Mouse (Mus musculus): ENCODE data around the gene Mfsd5. TPM values are rescaled to one million over a fixed set of nuclear protein-coding genes. Genes with fewer than 3 reads are reported as not detected.

Mfsd5 gene
- total RNA-seq, 2 experiments from 2014 or later: 31.4 to 33.7 TPM

DNA sequence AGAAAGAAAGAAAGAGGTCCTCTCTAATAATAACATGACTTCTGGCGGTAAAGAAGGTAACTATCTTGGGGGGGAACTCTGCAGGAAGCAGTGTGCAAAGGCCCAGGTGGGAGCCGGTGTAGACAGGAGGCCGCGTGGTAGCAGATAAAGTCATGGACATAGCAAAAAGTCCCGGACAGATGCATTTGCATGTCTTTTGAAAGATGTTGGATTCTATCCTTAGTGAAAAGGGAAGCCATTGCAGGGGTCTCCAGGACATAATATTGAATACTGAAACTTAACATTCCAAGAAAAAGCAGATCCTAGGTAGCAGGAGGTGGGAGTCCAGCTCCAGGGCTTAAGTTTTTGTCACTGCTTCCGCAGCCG lies 545 bp upstream of the Mfsd5 start:
- intact Hi-C loops (cut with DNase I): no loop called here

DNA sequence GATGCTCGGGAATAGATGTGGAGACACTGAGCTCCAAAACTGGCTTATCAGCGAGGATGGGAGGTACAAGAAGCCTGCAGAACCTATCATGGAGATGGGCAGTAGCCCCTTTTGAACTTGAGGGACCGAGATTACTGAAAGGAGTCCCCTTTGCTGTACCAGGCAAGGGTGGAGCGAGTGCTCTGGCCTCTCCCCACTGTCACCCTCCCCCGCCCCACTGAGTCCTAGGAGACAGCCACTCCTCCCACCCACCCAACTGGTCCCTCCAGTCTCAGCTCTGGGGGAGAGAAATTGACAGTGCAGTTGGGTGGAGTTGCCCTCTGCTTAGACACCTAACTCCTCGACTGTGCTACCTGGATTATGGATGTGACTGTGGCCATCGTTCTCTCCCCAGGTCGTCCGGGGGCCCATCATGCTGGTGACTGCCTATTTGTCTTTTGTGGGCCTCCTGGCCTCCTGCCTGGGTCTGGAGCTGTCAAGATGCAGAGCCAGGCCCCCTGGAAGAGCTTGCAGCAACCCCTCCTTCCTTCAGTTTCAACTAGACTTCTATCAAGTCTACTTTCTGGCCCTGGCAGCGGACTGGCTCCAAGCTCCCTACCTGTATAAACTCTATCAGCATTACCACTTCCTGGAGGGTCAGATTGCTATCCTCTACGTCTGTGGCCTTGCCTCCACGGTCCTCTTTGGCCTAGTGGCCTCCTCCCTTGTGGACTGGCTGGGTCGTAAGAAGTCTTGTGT lies 698 bp downstream of the Mfsd5 start:
- intact Hi-C loops (cut with DNase I): no loop called here
- DNase-seq: no peak

More for the DNA sequence above, 545 bp upstream of the Mfsd5 start:
- DNase-seq: no peak

DNA sequence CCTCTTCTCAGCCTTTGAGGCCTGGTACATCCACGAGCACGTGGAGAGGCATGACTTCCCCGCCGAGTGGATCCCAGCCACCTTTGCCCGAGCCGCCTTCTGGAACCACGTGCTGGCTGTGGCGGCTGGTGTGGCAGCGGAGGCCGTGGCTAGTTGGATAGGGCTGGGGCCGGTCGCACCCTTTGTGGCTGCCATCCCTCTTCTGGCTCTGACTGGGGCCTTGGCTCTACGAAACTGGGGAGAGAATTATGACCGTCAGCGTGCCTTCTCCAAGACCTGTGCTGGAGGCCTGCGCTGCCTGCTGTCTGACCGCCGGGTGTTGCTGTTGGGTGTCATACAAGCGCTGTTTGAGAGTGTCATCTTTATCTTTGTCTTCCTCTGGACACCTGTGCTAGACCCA lies 1.4 kb downstream of the Mfsd5 start:
- intact Hi-C loops (cut with DNase I): no loop called here
- no peak for DNase-seq

DNA sequence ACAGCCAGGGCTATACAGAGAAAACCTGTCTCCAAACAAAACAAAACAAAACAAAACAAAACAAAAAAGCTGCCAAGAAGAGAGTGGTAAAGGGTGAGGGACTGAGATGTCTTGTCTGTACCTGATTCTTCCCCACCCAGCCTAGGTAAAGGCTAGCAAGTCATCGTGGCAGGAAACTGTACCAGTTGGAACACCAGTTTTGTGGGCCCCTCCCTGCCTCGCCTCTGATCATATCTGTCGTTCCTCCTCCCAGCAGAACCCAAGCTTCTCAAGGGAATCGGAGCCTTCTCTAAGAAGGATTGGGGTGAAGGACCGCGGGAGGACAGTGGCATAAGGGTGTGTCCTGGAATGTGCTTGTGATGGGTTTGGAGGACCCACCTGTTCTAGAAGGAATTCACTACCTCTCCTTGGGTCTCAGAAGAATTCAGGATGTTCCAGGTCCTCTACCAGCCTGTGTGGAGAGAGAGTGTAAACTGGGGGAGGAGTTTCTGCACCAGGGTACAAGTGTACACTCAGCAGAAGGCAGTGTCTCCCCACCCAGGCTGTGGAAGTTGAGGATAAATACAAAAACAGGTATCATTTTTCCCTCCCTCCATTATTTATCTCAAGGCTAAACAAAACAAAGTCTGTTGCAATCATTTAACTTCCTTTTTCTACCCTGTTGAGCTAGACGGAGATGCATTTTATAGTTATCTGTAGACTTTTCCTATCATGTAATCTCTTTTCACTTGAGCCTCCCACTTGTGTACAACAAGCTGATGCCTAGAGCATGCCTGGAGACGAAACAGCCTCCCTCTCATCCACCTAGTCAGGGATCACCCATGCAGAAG lies 3.4 kb downstream of the Mfsd5 start:
- intact Hi-C loops (cut with DNase I): no loop called here
- DNase-seq: no peak

DNA sequence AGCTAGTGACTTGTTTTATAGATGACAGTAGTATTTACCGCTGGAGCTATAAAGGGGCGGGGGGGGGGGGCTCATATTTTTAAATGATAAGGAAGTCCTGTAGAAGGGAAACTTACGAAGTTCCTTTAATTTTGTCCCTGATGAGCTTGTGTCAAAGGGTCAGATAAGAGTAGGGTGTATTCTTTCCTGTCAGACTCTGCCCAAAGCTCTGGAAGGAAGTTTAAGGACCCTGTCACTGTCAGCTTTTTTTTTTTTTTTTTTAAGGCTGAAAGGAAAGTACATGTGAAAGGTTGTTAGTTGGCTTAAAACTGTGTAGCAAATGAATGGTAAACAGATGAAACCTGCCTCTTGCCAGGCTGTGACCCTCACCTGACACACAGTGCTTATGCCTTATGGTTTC lies 4.4 kb downstream of the Mfsd5 start:
- intact Hi-C loops (cut with DNase I): no loop called here

DNA sequence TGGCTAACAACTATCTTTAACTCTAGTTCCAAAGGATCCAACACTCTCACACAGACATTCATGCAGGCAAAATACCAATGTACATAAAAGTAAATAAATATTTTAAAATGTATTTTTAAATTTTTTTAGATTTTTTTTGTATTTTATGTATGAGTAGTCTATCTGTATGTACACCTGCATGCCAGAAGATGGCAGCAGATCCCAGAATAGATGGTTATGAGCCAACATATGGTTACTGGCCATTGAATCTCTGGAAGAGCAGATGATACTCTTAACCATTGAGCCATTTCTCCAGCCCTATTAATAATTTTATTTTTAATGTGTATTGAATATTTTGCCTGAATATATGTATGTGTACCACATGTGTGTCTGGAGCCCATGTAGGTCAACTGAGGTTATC lies 8.1 kb downstream of the Mfsd5 start:
- intact Hi-C loops (cut with DNase I): no loop called here
- peak; percentile 23 for DNase-seq

More for the DNA sequence above, 4.4 kb downstream of the Mfsd5 start:
- no peak for DNase-seq

DNA sequence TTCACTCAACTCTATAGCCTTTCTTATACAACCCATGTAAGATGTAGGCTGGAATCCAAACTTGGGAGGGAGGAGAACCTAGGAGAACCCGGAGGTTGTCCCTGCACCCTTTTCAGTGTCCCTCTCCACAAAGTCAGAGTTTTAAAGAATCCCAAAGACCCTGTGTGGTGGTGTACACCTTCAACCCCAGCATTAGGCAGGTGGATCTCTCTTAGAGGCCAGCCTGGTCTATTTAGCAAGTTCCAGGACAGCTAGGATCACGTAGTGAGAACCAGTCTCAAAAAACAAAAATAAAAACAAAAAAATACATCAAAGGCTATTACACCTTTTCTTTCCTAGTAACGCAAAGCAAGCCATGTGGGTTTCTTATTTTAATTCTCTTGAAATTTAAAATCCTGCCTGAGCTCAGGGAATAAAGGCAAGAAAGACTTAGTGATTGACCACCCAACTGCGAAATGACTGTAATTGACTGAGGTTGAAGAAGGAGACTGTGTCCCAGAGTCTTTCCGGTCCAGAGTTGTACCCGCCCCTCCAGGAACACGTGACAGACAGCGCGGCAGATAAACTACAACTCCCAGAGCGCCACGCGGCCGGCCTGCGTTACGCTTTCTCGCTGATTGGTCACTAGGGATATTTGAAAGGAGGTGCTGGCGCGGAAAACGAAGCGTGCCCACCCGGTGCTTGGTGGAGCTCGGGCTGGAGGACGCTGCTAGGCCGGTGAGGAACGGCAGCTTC lies 16.5 kb downstream of the Mfsd5 start, which contains the start of gene Espl1:
Gene Espl1, plus strand, starts transcription at position 634 of the 735 bp plus-strand sequence.
- intact Hi-C loops (cut with DNase I): no loop called here
- DNase-seq: peak; percentile 96

DNA sequence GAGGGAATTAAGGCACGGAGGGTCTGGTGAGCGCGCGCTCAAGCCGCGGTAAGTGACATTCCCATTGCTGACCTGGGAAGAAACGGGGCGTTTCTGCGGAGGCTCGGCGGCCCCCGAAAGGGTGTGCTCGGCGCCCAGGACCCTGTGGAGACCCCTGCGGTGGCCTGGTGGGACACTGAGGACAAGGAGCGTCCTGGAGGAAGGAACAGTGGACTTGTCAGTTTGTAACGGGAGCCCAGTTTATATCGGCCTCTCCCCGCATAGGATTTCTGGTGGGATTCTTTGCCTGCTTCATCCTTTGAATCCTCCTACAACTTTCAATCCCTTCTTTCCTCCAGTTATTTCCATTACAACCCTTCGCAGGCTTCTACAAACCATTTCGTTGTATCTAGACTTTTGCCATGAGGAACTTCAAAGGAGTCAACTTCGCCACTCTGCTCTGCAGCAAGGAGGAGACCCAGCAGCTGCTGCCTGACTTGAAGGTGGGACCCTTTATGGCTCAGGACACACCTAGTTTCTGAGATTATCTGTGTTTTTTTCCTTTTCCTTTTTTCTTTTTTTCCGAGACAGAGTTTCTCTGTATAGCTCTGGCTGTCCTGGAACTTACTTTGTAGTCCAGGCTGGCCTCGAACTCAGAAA lies 17.2 kb downstream of the Mfsd5 start:
- no peak for DNase-seq
- intact Hi-C loops (cut with DNase I): no loop called here

DNA sequence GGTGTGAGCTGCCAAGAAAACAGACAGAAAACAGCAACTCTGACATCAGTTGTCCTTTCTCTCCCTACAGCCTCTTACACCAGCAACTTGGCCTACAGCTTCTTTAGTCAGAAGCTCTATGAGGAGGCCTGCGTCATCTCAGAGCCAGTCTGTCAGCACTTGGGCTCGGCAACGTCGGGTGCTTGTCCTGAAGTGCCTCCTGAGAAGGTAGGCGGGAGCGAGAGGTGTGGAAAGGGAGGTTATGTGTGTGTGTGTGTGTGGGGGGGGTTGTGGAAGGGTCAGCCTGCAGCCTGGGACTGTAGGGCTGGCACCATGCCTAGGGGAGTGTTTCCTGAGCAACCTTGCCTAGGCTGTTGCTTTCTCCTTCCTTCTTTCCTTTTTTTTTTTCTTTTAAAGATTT lies 23.3 kb downstream of the Mfsd5 start:
- intact Hi-C loops (cut with DNase I): no loop called here
- DNase-seq: no peak

DNA sequence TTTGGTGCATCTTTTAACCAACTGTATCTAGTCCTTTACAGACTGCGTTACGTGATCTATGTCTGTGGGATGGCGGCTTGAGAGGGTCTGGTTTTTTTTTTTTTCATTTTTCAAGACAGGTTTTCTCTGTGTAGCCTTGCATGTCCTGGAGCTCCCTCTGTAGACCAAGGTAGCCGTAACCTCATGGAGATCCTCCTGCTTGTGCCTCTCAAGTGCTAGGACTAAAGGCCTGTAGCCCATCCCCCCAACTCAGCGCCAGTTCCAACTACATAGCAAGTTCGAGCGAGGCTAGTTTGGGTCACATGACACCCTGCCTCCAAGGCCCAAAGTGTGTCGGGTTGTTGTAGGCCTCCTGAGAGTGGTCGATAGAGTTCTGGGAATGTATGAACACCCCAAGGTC lies 29.5 kb downstream of the Mfsd5 start:
- intact Hi-C loops (cut with DNase I): no loop called here
- DNase-seq: no peak

DNA sequence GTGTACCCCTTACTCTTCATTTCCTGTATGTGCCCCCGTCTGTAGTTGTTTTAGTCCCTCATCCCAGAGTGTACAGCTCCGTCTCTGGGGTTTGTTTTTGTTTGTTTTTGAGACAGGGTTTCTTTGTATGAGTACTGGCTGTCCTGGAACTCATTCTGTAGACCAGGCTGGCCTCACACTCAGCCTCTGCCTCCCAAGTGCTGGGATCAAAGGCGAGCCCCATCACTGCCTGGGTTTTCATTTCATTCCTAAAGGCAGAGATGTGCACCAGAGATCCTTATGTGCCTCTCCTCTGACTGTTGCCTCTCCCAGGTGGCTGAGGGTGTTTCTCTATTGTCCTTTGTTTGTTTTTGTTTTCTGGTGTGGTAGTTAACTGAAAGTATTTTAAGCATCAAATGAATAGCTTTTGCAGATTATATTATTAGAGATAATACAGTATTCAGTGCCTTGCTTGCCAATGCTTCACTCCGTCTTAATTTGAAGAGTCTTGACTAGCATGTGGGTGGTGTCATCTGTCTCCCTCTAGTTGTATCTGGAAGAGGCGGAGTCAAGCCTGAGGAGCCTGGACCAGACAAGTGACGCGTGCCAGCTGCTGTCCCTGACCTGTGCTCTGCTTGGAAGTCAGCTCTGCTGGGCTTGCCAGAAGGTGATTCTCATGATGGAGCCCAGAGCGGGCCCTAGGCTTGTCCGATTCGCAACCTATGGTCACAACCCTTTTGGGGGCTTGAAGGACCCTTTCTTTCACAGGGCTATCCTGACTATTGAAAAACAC lies 31.0 kb downstream of the Mfsd5 start:
- no peak for DNase-seq
- intact Hi-C loops (cut with DNase I): no loop called here

DNA sequence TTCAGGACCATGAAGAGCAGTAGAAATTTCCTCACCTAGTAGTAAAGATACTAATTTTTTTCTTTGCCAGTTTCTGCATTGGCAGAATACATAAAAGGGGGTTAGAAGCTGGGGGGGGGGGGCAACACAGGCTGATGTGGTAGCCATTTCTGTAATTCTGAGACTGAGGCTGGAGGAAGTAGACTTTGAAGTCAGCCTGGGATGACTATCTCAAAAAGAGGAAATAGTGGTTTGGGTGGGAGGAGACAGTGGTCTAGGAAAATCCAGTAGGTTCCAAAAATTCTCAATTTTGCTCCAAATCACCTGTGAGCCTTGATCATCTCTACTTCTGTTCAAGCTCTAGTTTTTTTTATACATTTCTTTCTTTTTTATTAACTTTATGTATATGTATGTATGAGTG lies 32.2 kb downstream of the Mfsd5 start:
- no peak for DNase-seq
- intact Hi-C loops (cut with DNase I): no loop called here

DNA sequence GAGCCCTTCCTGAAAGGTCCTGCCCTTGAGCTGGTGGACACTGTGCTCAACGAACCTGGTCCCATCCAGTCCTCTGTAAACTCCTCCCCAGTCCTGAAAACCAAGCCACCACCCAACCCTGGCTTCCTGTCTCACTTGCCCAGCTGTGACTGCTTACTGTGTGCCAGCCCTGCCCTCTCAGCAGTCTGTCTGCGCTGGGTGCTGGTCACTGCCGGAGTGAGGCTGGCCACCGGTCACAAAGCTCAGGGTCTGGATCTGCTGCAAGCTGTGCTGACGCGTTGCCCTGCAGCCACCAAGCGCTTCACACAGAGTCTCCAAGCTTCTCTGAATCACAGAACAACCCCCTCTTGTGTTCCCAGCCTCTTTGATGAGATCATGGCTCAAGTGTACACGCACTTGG lies 36.0 kb downstream of the Mfsd5 start:
- intact Hi-C loops (cut with DNase I): no loop called here
- no peak for DNase-seq

DNA sequence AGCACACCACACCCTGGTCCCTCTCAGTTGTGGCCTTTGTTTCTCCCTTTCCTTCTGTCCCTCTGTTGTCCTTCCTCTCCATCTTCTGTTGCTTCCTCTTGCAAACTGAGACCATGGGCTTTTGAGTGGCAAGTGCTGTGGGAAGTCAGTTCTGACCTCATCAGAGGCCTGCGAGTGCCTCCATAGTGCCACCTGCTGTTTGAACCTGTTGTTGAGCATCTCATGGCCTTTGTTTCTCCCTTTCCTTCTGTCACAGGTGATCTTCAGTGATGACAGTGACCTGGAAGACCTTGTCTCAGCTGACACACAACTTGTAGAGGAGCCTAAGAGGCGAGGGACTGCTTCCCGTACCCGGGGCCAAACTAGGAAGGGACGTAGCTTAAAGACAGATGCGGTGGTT lies 37.0 kb downstream of the Mfsd5 start:
- DNase-seq: peak; percentile 39
- intact Hi-C loops (cut with DNase I): no loop called here

DNA sequence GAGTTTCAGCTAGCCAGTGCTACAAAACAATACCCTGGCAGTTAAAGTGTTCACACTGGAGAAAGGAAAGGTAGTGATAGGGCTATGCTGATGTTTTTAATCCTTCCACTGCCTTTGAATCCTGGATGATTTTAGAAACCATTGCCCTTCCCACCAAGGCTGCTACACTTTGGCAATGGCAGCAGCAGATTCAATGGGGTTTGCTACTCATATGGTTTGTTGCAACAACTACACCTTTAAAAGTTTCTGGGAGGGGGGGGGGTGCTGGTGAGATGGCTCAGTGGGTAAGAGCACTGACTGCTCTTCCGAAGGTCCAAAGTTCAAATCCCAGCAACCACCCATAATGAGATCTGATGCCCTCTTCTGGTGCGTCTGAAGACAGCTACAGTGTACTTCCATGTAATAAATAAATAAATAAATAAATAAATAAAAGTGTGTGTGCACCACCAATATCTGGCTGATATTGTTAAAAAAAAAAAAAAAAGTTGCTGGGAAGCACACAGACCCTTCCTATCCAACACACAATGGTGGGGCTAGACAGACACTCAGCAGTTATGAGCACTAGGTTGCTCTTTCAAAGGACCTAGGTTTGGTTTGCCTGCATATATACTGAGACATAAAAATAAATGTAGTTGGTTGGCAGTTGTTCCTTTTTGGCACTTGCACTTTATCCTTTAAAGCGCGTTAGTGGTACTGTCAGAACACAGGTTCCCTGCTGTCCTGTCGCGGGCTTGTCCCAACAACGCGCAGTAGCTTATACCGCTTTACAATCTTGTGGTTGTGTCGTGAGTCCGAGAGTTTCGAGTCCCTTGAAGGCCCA lies 45.6 kb downstream of the Mfsd5 start:
- intact Hi-C loops (cut with DNase I): loop anchor here (5.0 kb wide), 1 partner anchor 78 kb away; no protein-coding TSS in a partner anchor
- no peak for DNase-seq

DNA sequence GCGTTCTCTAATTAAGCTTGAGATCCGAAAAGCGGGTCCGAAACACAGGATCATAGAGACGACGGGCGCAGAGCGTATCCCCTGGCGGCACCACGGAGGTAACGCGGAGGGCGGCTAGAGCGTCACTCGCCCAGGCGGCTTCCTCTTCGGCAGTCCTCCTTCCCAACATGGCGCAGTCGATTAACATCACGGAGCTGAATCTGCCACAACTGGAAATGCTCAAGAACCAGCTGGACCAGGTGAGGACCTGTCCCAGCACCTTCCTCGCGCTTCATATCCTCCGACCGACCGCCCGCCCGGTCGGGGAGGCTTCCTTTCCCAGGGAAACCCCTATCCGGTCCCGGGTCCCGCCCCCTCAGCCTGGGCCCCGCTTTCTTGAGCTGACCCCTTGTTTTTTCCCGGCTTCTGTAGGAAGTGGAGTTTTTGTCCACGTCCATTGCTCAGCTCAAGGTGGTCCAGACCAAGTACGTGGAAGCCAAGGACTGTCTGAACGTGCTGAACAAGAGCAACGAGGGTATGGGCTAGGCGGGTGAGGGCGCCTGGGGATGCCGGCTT lies 46.8 kb downstream of the Mfsd5 start, which contains the start of gene Pfdn5:
Gene Pfdn5, plus strand, starts transcription at position 95 of the 555 bp plus-strand sequence.
- intact Hi-C loops (cut with DNase I): loop anchor here (5.0 kb wide), 1 partner anchor 79 kb away; no protein-coding TSS in a partner anchor

DNA sequence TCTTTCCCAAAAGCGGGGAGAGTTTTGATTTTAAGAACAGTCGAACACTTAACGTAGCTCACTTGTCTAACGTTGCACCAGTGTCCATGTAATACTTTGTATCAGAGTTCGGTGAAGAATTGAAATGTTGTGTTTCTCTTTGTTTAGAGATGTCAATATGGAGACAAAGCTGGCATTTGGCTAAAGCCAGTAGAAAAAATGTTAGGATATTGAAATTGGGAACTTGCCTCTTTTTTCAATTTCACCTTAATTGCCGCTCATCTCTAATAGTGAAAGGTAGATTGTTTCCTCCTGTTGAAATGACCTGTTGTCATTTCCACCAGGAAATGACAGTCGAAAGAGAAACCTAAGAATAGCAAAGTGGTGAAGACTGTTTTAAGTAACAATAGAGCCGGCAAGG lies 47.6 kb downstream of the Mfsd5 start:
- intact Hi-C loops (cut with DNase I): loop anchor here (5.0 kb wide), 1 partner anchor 80 kb away; no protein-coding TSS in a partner anchor
- no peak for DNase-seq

More for the DNA sequence above, 46.8 kb downstream of the Mfsd5 start, which contains the start of gene Pfdn5:
- DNase-seq: peak; percentile 87

All from left cerebral cortex, postnatal 4 days (tissue).